Mouse (Mus musculus): ENCODE results near the gene B4galt7.
"Not testable (repeated sequence)": the region's sequence is repeated elsewhere in the genome, so short reads cannot be mapped to it uniquely, and the experiment has no call there.

- TF ChIP-seq CTCF, EP300 (IDR thresholded peaks at IDR 0.05; ENCODE audit: low read depth): not testable (repeated sequence)
Observed at GRCm38 (mm10) chr13:55622156-55622648, 22.5 kb downstream of the B4galt7 start.
